Mouse (Mus musculus) heart, adult 2 months (tissue): Measurements from ENCODE around the gene Pak3. TPM values are rescaled to one million over a fixed set of nuclear protein-coding genes. Genes with fewer than 3 reads are reported as not detected.

Source experiments
- DNase-seq, 2 experiments: peaks; one replicate each; pipeline ENCODE4 v3.0.0; 2021
- H3K27ac ChIP-seq: fragments of 200-600 bp; 2 replicates; pipeline ENCODE4 v1.8.1; 2022
- H3K27me3 ChIP-seq: fragments of 200-500 bp; 2 replicates; pipeline ENCODE4 v1.6.1; 2012; ENCODE audit warnings: mild to moderate bottlenecking, low read length, inconsistent platforms, mixed read lengths; ENCODE audit not compliant: control insufficient read depth, insufficient read depth
- H3K36me3 ChIP-seq: fragments of 200-500 bp; 2 replicates; pipeline ENCODE4 v1.6.1; 2012; ENCODE audit warnings: low read length, inconsistent platforms; ENCODE audit not compliant: control insufficient read depth, insufficient read depth
- H3K4me1 ChIP-seq: fragments of 200-500 bp; 2 replicates; pipeline ENCODE4 v1.6.1; 2011; ENCODE audit warnings: low read length; ENCODE audit not compliant: control insufficient read depth, insufficient read depth
- H3K4me3 ChIP-seq: fragments of 200-600 bp; 2 replicates; pipeline ENCODE4 v1.8.1; 2022
- H3K79me2 ChIP-seq: fragments of 200-500 bp; replicated peaks from 2 replicates; pipeline ENCODE4 v1.6.1; 2012; ENCODE audit warnings: mild to moderate bottlenecking, inconsistent platforms, low read length, moderate library complexity, mixed read lengths; ENCODE audit not compliant: control insufficient read depth, insufficient read depth
- H3K9ac ChIP-seq: fragments of 200-500 bp; 2 replicates; pipeline ENCODE4 v1.6.1; 2012; ENCODE audit warnings: low read depth, mild to moderate bottlenecking, control low read depth, inconsistent platforms, low read length, mixed read lengths
- CTCF ChIP-seq: fragments of 200-600 bp; IDR thresholded peaks from 2 replicates; pipeline ENCODE4 v1.8.1; 2022; ENCODE audit warnings: antibody characterized with exemption, mild to moderate bottlenecking, moderate library complexity
- EP300 ChIP-seq: fragments of 200-500 bp; IDR thresholded peaks from 2 replicates; pipeline ENCODE4 v1.6.1; 2011; ENCODE audit warnings: low read depth, low read length, control low read depth; ENCODE audit not compliant: insufficient read depth
- POLR2A ChIP-seq: fragments of 200-500 bp; IDR thresholded peaks from 2 replicates; pipeline ENCODE4 v1.6.1; 2011; ENCODE audit warnings: mild to moderate bottlenecking, low read depth, low read length, control low read depth; ENCODE audit not compliant: insufficient read depth
- WGBS: fragments of 180-500 bp; shearing (Covaris S2); methylation state at CpG from one replicate; pipeline ENCODE4 v1.1.7; 2018; 5-methylcytosine and 5-hydroxymethylcytosine counted together
- intact Hi-C: fragments of 180-260 bp; cut with DNase I; formaldehyde crosslinking; loops from one replicate; pipeline ENCODE4 v1.15.1; 2025
- polyA plus RNA-seq: library from polyadenylated mRNA; depleted of rRNA; stranded (reverse); fragments of >200 nt; gene quantifications from 2 replicates; pipeline ENCODE4 v1.2.3, GENCODE M21; 2012
- total RNA-seq, 2 experiments: library from RNA; stranded (reverse); gene quantifications; 2 replicates each; pipeline ENCODE4 v1.2.3; 2021

The Pak3 gene
- total and polyA plus RNA-seq, 3 experiments, result 0.06 to 0.23 (median 0.16) TPM

DNA sequence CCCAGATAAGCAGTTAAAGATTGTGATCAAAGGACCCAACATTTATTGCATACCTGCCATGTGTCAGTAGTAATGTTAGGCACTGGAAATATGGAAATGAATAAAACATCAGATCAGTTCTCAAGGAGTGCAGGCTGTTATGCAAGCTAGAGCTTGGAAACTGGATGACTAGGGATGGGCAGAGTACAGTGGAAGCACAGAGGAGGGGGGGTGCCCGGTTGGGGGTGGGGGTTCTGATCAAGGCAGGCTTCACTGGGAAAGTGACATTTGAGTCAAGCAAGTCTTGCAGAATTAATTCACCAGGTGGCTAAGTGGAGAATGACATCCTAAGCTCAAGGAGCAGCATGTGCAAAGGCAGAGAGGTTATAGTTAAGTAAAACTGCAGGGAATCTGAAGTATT, 1.8 kb downstream of the Pak3 start:
- 40% methylated on average over 1 of the region's 1 CpGs for WGBS
- DNase-seq, result no peak
- no peak for TF ChIP-seq CTCF
- no peak for TF ChIP-seq EP300
- TF ChIP-seq POLR2A, result no peak
- Histone ChIP-seq H3K27ac (no peak overlapping the region), H3K4me1 (no peaks in the 10 kb centered on the region), H3K79me2 (no peaks in the 10 kb centered on the region), H3K4me3 (no peak overlapping the region), H3K27me3 (no peaks in the 10 kb centered on the region), H3K36me3 (no peaks in the 10 kb centered on the region), H3K9ac (no peak overlapping the region)
- intact Hi-C loops, result no loop called here

DNA sequence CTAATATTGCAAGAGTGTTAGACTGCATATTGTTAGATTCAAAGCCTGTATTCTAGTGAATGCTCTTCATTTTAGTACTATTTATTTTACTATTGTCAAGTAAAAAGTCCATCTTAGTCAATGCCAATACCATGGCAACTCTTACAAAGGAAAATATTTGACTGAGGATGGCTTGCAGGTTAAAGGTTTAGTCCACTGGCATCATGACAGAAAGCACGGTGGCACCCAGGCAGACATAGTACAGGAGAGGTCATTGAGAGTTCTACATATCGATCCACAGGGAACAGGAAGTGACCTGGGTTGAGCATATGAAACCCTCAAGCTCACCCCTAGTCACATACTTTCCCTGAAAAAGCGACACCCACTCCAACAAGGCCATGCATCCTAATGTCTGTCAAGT, 13.9 kb downstream of the Pak3 start:
- no peak overlapping the region for H3K27ac ChIP-seq
- H3K9ac ChIP-seq, result no peak overlapping the region
- H3K36me3 ChIP-seq, result no peaks in the 10 kb centered on the region
- no peak overlapping the region for H3K4me3 ChIP-seq
- H3K27me3 ChIP-seq, result no peaks in the 10 kb centered on the region
- intact Hi-C loops, result no loop called here
- H3K4me1 ChIP-seq, result no peaks in the 10 kb centered on the region
- no peak for TF ChIP-seq CTCF
- TF ChIP-seq POLR2A, result no peak
- TF ChIP-seq EP300, result no peak
- no peak for DNase-seq
- 74% methylated on average over 3 of the region's 3 CpGs for WGBS
- H3K79me2 ChIP-seq, result no peaks in the 10 kb centered on the region

DNA sequence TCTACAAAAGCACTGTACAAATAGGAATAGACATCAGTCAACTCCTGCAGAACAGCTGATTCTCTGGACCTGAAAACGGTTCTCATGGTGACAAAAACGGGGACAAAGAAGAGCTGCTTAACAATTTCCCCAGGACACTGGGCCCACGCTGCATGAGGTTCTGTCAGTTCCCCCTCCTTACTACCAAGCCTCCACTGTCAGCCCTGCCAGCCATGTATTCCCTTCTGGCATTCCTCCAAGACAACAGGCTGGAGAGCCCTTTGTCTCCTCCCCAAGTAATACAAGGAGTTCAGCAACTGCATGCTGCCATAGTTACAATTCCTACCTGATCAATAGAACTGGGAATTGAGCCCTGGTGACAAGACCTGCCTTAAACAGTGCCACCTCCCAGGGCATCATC, 15.2 kb downstream of the Pak3 start:
- 88% methylated on average over 3 of the region's 3 CpGs for WGBS
- no peak overlapping the region for H3K27ac ChIP-seq

DNA sequence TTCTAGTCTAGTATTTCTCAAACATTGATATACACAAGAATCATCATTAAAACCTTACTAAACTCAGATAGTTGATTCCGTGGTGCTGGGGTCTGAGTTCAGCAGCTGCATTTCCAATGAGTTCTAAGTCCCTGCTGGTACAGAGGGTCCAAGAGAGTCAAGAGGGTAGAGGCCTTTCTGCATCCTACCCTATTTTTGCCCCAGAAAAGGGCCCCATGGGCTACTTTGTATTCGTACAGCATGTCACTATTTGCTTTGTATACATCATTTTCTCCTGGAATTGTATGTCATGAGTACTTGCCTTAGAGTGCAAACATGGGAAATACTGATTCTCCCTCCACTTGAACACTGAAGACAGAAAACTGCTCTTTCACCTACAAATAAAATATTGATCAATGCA, 24.4 kb downstream of the Pak3 start:
- intact Hi-C loops, result no loop called here
- Histone ChIP-seq H3K27me3 (no peaks in the 10 kb centered on the region), H3K27ac (no peak overlapping the region), H3K4me3 (no peak overlapping the region), H3K36me3 (no peaks in the 10 kb centered on the region), H3K4me1 (no peaks in the 10 kb centered on the region), H3K9ac (no peak overlapping the region), H3K79me2 (no peaks in the 10 kb centered on the region)
- no peak for TF ChIP-seq POLR2A
- no peak for TF ChIP-seq EP300
- TF ChIP-seq CTCF, result no peak
- WGBS, result 76% methylated on average over 2 of the region's 2 CpGs
- DNase-seq, result no peak

More for the DNA sequence above, 15.2 kb downstream of the Pak3 start:
- H3K4me1 ChIP-seq, result no peaks in the 10 kb centered on the region
- H3K9ac ChIP-seq, result no peak overlapping the region
- H3K4me3 ChIP-seq, result no peak overlapping the region
- no peak for DNase-seq
- TF ChIP-seq POLR2A (no peak), EP300 (no peak), CTCF (no peak)
- no peaks in the 10 kb centered on the region for H3K27me3 ChIP-seq
- no peaks in the 10 kb centered on the region for H3K79me2 ChIP-seq
- no peaks in the 10 kb centered on the region for H3K36me3 ChIP-seq
- intact Hi-C loops, result no loop called here

DNA sequence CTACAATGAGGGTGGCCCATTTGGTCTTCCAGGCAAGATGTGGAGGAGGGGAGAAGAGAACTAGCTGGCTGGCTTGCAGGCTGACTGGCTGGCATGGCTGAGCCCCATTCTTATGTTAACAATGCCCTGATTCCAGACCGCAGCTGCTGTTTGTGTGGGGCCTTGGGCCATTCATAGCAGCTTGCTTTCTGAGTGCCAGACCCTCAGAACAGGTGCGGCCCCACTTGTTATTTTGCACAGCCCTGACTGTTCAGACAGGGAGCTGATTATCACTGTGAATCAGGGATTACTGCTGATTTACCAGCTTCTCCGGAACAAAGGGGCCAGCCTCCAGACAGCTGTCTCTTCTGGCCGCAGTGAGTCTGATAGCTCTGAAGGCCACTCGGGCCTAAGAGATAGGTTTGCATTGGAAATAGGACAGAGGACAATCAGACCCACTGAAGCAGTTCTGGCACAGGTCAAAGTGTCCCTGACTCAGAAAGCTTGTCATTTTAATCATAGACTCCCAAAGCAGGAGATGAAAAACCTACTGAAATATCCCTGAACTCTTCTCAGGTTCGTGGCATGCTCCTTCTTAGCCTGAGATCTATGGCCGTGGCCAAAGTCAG, 24.9 kb downstream of the Pak3 start:
- TF ChIP-seq EP300 (no peak), POLR2A (no peak), CTCF (no peak)
- no peaks in the 10 kb centered on the region for H3K79me2 ChIP-seq

DNA sequence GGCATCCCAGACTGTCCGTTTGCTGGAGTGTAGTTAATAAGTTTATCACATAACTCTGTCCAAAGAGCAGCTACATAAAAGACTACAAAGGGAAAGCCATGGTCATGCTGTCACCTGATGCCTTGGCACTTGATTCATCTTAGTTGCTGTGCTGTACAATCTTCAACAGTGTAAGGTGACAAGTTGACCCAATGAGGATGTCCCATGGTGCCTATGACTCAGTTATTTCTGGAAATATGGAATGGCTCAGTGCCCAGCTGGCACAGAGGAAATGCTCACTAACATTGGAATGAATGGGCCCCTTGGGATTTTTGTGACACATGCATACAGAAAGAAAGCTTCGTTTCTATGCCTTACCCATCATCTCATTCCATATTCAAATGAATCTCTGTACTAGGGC, 55.3 kb downstream of the Pak3 start:
- TF ChIP-seq CTCF (no peak), EP300 (no peak), POLR2A (no peak)
- no peaks in the 10 kb centered on the region for H3K36me3 ChIP-seq
- H3K27ac ChIP-seq, result no peak overlapping the region
- intact Hi-C loops, result no loop called here
- no peak for DNase-seq
- H3K79me2 ChIP-seq, result no peaks in the 10 kb centered on the region
- H3K9ac ChIP-seq, result no peak overlapping the region
- 44% methylated on average over 2 of the region's 2 CpGs for WGBS
- no peaks in the 10 kb centered on the region for H3K4me1 ChIP-seq
- H3K4me3 ChIP-seq, result no peak overlapping the region
- no peaks in the 10 kb centered on the region for H3K27me3 ChIP-seq

More for the DNA sequence above, 24.9 kb downstream of the Pak3 start:
- no peaks in the 10 kb centered on the region for H3K36me3 ChIP-seq
- intact Hi-C loops, result no loop called here
- 45% methylated on average over 7 of the region's 7 CpGs for WGBS
- DNase-seq, result no peak
- H3K27ac ChIP-seq, result no peak overlapping the region
- H3K27me3 ChIP-seq, result no peaks in the 10 kb centered on the region
- no peak overlapping the region for H3K4me3 ChIP-seq
- H3K4me1 ChIP-seq, result no peaks in the 10 kb centered on the region
- no peak overlapping the region for H3K9ac ChIP-seq
